ENCODE assay signal across 9 mouse cellular contexts in genomic region chr3:144366976-144367765, GRCm38 (mm10).
DNase-seq lines count a peak whose midpoint lies in the region; ATAC-seq and TF ChIP-seq lines count a peak whose summit lies in the region.
"Had no signal": no experiment of that assay in that cellular context is flagged by ENCODE, and none has a peak within 500 bp of the region (broad histone marks: within the 10 kb centered on the region; RNA-seq: fewer than 3 reads in every experiment).

No protein-coding gene starts in this region.

- H3K9ac ChIP-seq in lung, embryonic 14.5 days = no peak overlapping the region
- peak overlapping the region; percentile 40; the same call in 1 of the 2 replicates for H3K9ac ChIP-seq in hindbrain, embryonic 11.5 days (ENCODE audit: low read depth, low read length)
- H3K9ac ChIP-seq in limb, embryonic 14.5 days (ENCODE audit: low read depth, low read length, severe bottlenecking) = peak overlapping the region; percentile 21; the same call in 1 of the 2 replicates
- H3K9ac ChIP-seq: liver, embryonic 13.5 days had no signal

- peak; percentile 44 for TF ChIP-seq CTCF in lung, embryonic 14.5 days (IDR thresholded peaks at IDR 0.05; ENCODE audit: low read depth)
- peak; percentile 31; the same call in 1 of the 2 replicates for TF ChIP-seq CTCF in small intestine, adult 2 months (IDR thresholded peaks at IDR 0.05; ENCODE audit: extremely low read depth, insufficient read length, insufficient replicate concordance, low read depth, low read length)

- H3K4me1 ChIP-seq in lung, embryonic 14.5 days (ENCODE audit: insufficient read depth) = peaks cover 3% of the 10 kb centered on the region; the same call in 1 of the 2 replicates
- H3K4me1 ChIP-seq in hindbrain, embryonic 11.5 days (replicated peaks; ENCODE audit: control insufficient read depth, insufficient read depth, low read length) = no peaks in the 10 kb centered on the region
- peaks cover 27% of the 10 kb centered on the region for H3K4me1 ChIP-seq in limb, embryonic 14.5 days (ENCODE audit: control insufficient read depth, insufficient read depth, low read length)
- H3K4me1 ChIP-seq in small intestine, adult 2 months (ENCODE audit: control insufficient read depth, insufficient read depth, insufficient read length, low read length) = no peaks in the 10 kb centered on the region
- H3K4me1 ChIP-seq: liver, embryonic 13.5 days had no signal

- no peaks in the 10 kb centered on the region for H3K9me3 ChIP-seq in lung, embryonic 14.5 days (ENCODE audit: low read depth, low read length)
- no peaks in the 10 kb centered on the region for H3K9me3 ChIP-seq in hindbrain, embryonic 11.5 days (ENCODE audit: control insufficient read depth, low read length)
- no peaks in the 10 kb centered on the region for H3K9me3 ChIP-seq in limb, embryonic 14.5 days (ENCODE audit: control insufficient read depth, low read length)
- H3K9me3 ChIP-seq: liver, embryonic 13.5 days had no signal

- H3K27ac ChIP-seq in lung, embryonic 14.5 days (ENCODE audit: low read depth) = no peak overlapping the region
- H3K27ac ChIP-seq in hindbrain, embryonic 11.5 days (ENCODE audit: low read depth, low read length) = no peak overlapping the region
- no peak overlapping the region for H3K27ac ChIP-seq in limb, embryonic 14.5 days (replicated peaks; ENCODE audit: low read depth, low read length)
- H3K27ac ChIP-seq in small intestine, adult 2 months (ENCODE audit: insufficient read depth, low read depth, low read length) = no peak overlapping the region
- H3K27ac ChIP-seq: liver, embryonic 13.5 days had no signal

- H3K36me3 ChIP-seq in lung, embryonic 14.5 days (ENCODE audit: insufficient read depth) = no peaks in the 10 kb centered on the region
- no peaks in the 10 kb centered on the region for H3K36me3 ChIP-seq in hindbrain, embryonic 11.5 days (ENCODE audit: control insufficient read depth, insufficient read depth, low read length)
- no peaks in the 10 kb centered on the region for H3K36me3 ChIP-seq in limb, embryonic 14.5 days (ENCODE audit: control insufficient read depth, insufficient read depth, low read length)
- H3K36me3 ChIP-seq in small intestine, adult 2 months (ENCODE audit: control insufficient read depth, insufficient read depth, low read length) = no peaks in the 10 kb centered on the region
- H3K36me3 ChIP-seq: liver, embryonic 13.5 days had no signal

- H3K27me3 ChIP-seq in lung, embryonic 14.5 days (ENCODE audit: insufficient read depth, low read length) = no peaks in the 10 kb centered on the region
- no peaks in the 10 kb centered on the region for H3K27me3 ChIP-seq in hindbrain, embryonic 11.5 days (ENCODE audit: control insufficient read depth, insufficient read depth, low read length)
- no peaks in the 10 kb centered on the region for H3K27me3 ChIP-seq in limb, embryonic 14.5 days (ENCODE audit: control insufficient read depth, insufficient read depth, low read length)
- H3K27me3 ChIP-seq in small intestine, adult 2 months (ENCODE audit: control insufficient read depth, insufficient read depth, low read length) = no peaks in the 10 kb centered on the region
- H3K27me3 ChIP-seq: liver, embryonic 13.5 days had no signal

- ATAC-seq in lung, embryonic 14.5 days (ENCODE audit: insufficient read depth) = no peak
- peak; percentile 68 for ATAC-seq in hindbrain, embryonic 11.5 days (ENCODE audit: low FRiP score)
- peak; percentile 58 for ATAC-seq in limb, embryonic 14.5 days (ENCODE audit: low FRiP score, low read depth)

- peak; percentile 58 for DNase-seq in lung, embryonic 14.5 days
- no peak for DNase-seq in lung, postnatal 36 days
- peak; percentile 75 for DNase-seq in embryo, embryonic 10 days (ENCODE audit: low spot score)
- DNase-seq in hindbrain, embryonic 11.5 days (ENCODE audit: low spot score) = peak; percentile 77
- peak; percentile 59 for DNase-seq in limb, embryonic 14.5 days (ENCODE audit: low spot score)
- DNase-seq in adrenal gland, adult 8-10 months = no peak
- no peak for DNase-seq in adrenal gland, postnatal 10 days
- DNase-seq: liver, embryonic 13.5 days had no signal

- 36% methylated on average over 22 of the region's 22 CpGs for WGBS in lung, embryonic 14.5 days
- WGBS in hindbrain, embryonic 11.5 days = 24% methylated on average over 22 of the region's 22 CpGs
- 21% methylated on average over 22 of the region's 22 CpGs for WGBS in limb, embryonic 14.5 days
- 53% methylated on average over 22 of the region's 22 CpGs for WGBS in small intestine, adult 2 months

- peak overlapping the region; percentile 50 for H3K4me2 ChIP-seq in lung, embryonic 14.5 days
- H3K4me2 ChIP-seq in hindbrain, embryonic 11.5 days (replicated peaks; ENCODE audit: low read depth, low read length) = peak overlapping the region; percentile 30
- H3K4me2 ChIP-seq in limb, embryonic 14.5 days (replicated peaks; ENCODE audit: low read depth, low read length, severe bottlenecking) = peak overlapping the region; percentile 42
- H3K4me2 ChIP-seq: liver, embryonic 13.5 days had no signal

- no peak for TF ChIP-seq POLR2A in limb, embryonic 14.5 days (IDR thresholded peaks at IDR 0.05; ENCODE audit: borderline replicate concordance, extremely low read depth, insufficient read depth, insufficient read length)
- TF ChIP-seq POLR2A in small intestine, adult 2 months (IDR thresholded peaks at IDR 0.05; ENCODE audit: low read depth, low read length) = no peak

- no peak overlapping the region for H3K4me3 ChIP-seq in lung, embryonic 14.5 days (ENCODE audit: low read depth, low read length)
- H3K4me3 ChIP-seq in hindbrain, embryonic 11.5 days (ENCODE audit: low read depth, low read length) = peak overlapping the region; percentile 20
- peak overlapping the region; percentile 27 for H3K4me3 ChIP-seq in limb, embryonic 14.5 days (replicated peaks; ENCODE audit: low read length)
- no peak overlapping the region for H3K4me3 ChIP-seq in small intestine, adult 2 months (ENCODE audit: low read depth, low read length)
- H3K4me3 ChIP-seq: liver, embryonic 13.5 days had no signal

Comparison
In these comparisons a context has a peak if more than half of its experiments do, and no peak if none do; other contexts are left out.
1. DNase-seq: peak in lung, embryonic 14.5 days (single experiment), embryo, embryonic 10 days (single experiment), hindbrain, embryonic 11.5 days (single experiment) and limb, embryonic 14.5 days (single experiment); none in lung, postnatal 36 days (single experiment), adrenal gland, adult 8-10 months (single experiment) and adrenal gland, postnatal 10 days (single experiment).
2. H3K4me3 ChIP-seq: peak in hindbrain, embryonic 11.5 days (single experiment) and limb, embryonic 14.5 days (single experiment); none in lung, embryonic 14.5 days (single experiment) and small intestine, adult 2 months (single experiment).
3. Peak in every context shown above with its lines, with median percentiles within 50 percentile points of each other: H3K4me2 ChIP-seq.